In genomic region chr4:150459022-150459794, GRCm38 (mm10) we compare ENCODE assay signal across 19 mouse cellular contexts.
DNase-seq lines count a peak whose midpoint lies in the region; ATAC-seq and TF ChIP-seq lines count a peak whose summit lies in the region.
"Had no signal": no experiment of that assay in that cellular context is flagged by ENCODE, and none has a peak within 500 bp of the region (broad histone marks: within the 10 kb centered on the region; RNA-seq: fewer than 3 reads in every experiment).

No protein-coding gene starts in this region.

- H3K9me3 ChIP-seq in megakaryocyte, embryonic 14.5 days: no peaks in the 10 kb centered on the region
- no peaks in the 10 kb centered on the region for H3K9me3 ChIP-seq in liver, postnatal 0 days (ENCODE audit: low read length)
- H3K9me3 ChIP-seq in hindbrain, embryonic 14.5 days (ENCODE audit: control insufficient read depth, low read length): no peaks in the 10 kb centered on the region
- H3K9me3 ChIP-seq: heart, embryonic 13.5 days; hindbrain, embryonic 12.5 days; limb, embryonic 12.5 days; neural tube, embryonic 12.5 days had no signal

- intact Hi-C loops in heart, adult 2 months (cut with DNase I): no loop called here
- intact Hi-C loops in heart, postnatal 36 days (cut with DNase I): no loop called here
- intact Hi-C loops in left cerebral cortex, postnatal 25 days (cut with DNase I): no loop called here

- no peak overlapping the region for H3K27ac ChIP-seq in heart, adult 2 months
- 0 out of 2 replicates have a peak overlapping the region, but pooled peaks have one; percentile 30 for H3K27ac ChIP-seq in liver, postnatal 0 days (ENCODE audit: low read depth)
- H3K27ac ChIP-seq in hindbrain, embryonic 14.5 days: no peak overlapping the region
- H3K27ac ChIP-seq: hindbrain, embryonic 12.5 days; kidney, postnatal 0 days; limb, embryonic 12.5 days; neural tube, embryonic 12.5 days; stomach, postnatal 0 days had no signal

- no peak overlapping the region for H3K4me3 ChIP-seq in heart, adult 2 months
- H3K4me3 ChIP-seq in megakaryocyte, embryonic 14.5 days (replicated peaks): peak overlapping the region; percentile 81
- H3K4me3 ChIP-seq in liver, postnatal 0 days (ENCODE audit: low read depth, low read length): no peak overlapping the region
- H3K4me3 ChIP-seq in hindbrain, embryonic 14.5 days (replicated peaks; ENCODE audit: low read length): no peak overlapping the region
- H3K4me3 ChIP-seq: erythroblast, embryonic 14.5 days; heart, embryonic 13.5 days; hindbrain, embryonic 12.5 days; limb, embryonic 12.5 days; neural tube, embryonic 12.5 days had no signal

- 16% methylated on average over 6 of the region's 6 CpGs for WGBS in heart, adult 2 months
- 39% methylated on average over 6 of the region's 6 CpGs for WGBS in liver, postnatal 0 days (ENCODE audit: insufficient replicate concordance)
- 53% methylated on average over 6 of the region's 6 CpGs for WGBS in hindbrain, embryonic 14.5 days

- 0 out of 2 replicates have a peak, but pooled peaks have one; percentile 5 for TF ChIP-seq CTCF in heart, adult 2 months (IDR thresholded peaks at IDR 0.05)
- no peak for TF ChIP-seq CTCF in brain, embryonic 14.5 days (IDR thresholded peaks at IDR 0.05; ENCODE audit: borderline replicate concordance, extremely low read depth, insufficient read depth, insufficient read length)
- TF ChIP-seq CTCF in liver, postnatal 0 days (IDR thresholded peaks at IDR 0.05; ENCODE audit: low read depth): no peak

- no peak for TF ChIP-seq EP300 in heart, adult 2 months (IDR thresholded peaks at IDR 0.05; ENCODE audit: insufficient read depth, low read depth, low read length)
- no peak; the same call in 1 of the 2 replicates for TF ChIP-seq EP300 in liver, postnatal 0 days (IDR thresholded peaks at IDR 0.05; ENCODE audit: low read depth)

- H3K4me2 ChIP-seq in liver, postnatal 0 days (ENCODE audit: low read depth, low read length): peak overlapping the region; percentile 30; the same call in 1 of the 2 replicates
- no peak overlapping the region for H3K4me2 ChIP-seq in hindbrain, embryonic 14.5 days (replicated peaks)
- H3K4me2 ChIP-seq: heart, embryonic 13.5 days; hindbrain, embryonic 12.5 days; limb, embryonic 12.5 days; neural tube, embryonic 12.5 days had no signal

- H3K4me1 ChIP-seq in heart, adult 2 months (ENCODE audit: control insufficient read depth, insufficient read depth, low read length): peaks cover 17% of the 10 kb centered on the region
- H3K4me1 ChIP-seq in megakaryocyte, embryonic 14.5 days: peaks cover 99% of the 10 kb centered on the region
- peaks cover 44% of the 10 kb centered on the region for H3K4me1 ChIP-seq in liver, postnatal 0 days (ENCODE audit: insufficient read depth)
- peaks cover 39% of the 10 kb centered on the region for H3K4me1 ChIP-seq in hindbrain, embryonic 14.5 days (replicated peaks; ENCODE audit: control insufficient read depth, insufficient read depth, low read length)

- no peak for TF ChIP-seq POLR2A in heart, adult 2 months (IDR thresholded peaks at IDR 0.05; ENCODE audit: insufficient read depth, low read depth, low read length)
- TF ChIP-seq POLR2A in brain, embryonic 14.5 days (IDR thresholded peaks at IDR 0.05; ENCODE audit: borderline replicate concordance, extremely low read depth, insufficient read depth, insufficient read length, poor library complexity, severe bottlenecking): no peak

- DNase-seq in heart, adult 2 months: peak in 1 of 2 experiments; percentile 4
- no peak for DNase-seq in heart, postnatal 36 days
- DNase-seq in brain, embryonic 14.5 days (ENCODE audit: low read depth): peak; percentile 59
- no peak for DNase-seq in liver, postnatal 0 days
- no peak for DNase-seq in left cerebral cortex, postnatal 25 days (ENCODE audit: low spot score in 2 of 2)
- no peak for DNase-seq in hindbrain, embryonic 14.5 days (ENCODE audit: low spot score)
- DNase-seq: adrenal gland, adult 2 months; cerebellum, adult 2 months; right cerebral cortex, postnatal 14 days had no signal

- ATAC-seq in megakaryocyte, adult 5-6 weeks (ENCODE audit: poor library complexity, severe bottlenecking): no peak
- ATAC-seq in liver, postnatal 0 days: no peak
- no peak for ATAC-seq in hindbrain, embryonic 14.5 days (ENCODE audit: low FRiP score)
- ATAC-seq: intestine, embryonic 16.5 days had no signal

- H3K36me3 ChIP-seq in heart, adult 2 months (ENCODE audit: control insufficient read depth, insufficient read depth, low read length): peaks cover 13% of the 10 kb centered on the region
- peaks cover 43% of the 10 kb centered on the region for H3K36me3 ChIP-seq in megakaryocyte, embryonic 14.5 days (replicated peaks; ENCODE audit: low read length)
- no peaks in the 10 kb centered on the region for H3K36me3 ChIP-seq in liver, postnatal 0 days (replicated peaks; ENCODE audit: insufficient read depth, low read length)
- H3K36me3 ChIP-seq in hindbrain, embryonic 14.5 days (replicated peaks; ENCODE audit: control insufficient read depth, insufficient read depth): no peaks in the 10 kb centered on the region
- H3K36me3 ChIP-seq: heart, embryonic 13.5 days; hindbrain, embryonic 12.5 days; limb, embryonic 12.5 days; neural tube, embryonic 12.5 days had no signal

- no peaks in the 10 kb centered on the region for H3K27me3 ChIP-seq in heart, adult 2 months (ENCODE audit: control insufficient read depth, insufficient read depth, low read length)
- no peaks in the 10 kb centered on the region for H3K27me3 ChIP-seq in megakaryocyte, embryonic 14.5 days (replicated peaks)
- no peaks in the 10 kb centered on the region for H3K27me3 ChIP-seq in liver, postnatal 0 days (ENCODE audit: insufficient read depth, low read length)
- H3K27me3 ChIP-seq in hindbrain, embryonic 14.5 days (ENCODE audit: control insufficient read depth, insufficient read depth, low read length): no peaks in the 10 kb centered on the region
- H3K27me3 ChIP-seq: heart, embryonic 13.5 days; hindbrain, embryonic 12.5 days; limb, embryonic 12.5 days; neural tube, embryonic 12.5 days had no signal

- 0 out of 2 replicates have a peak, but pooled peaks cover under 1% of the 10 kb centered on the region for H3K79me2 ChIP-seq in heart, adult 2 months (replicated peaks; ENCODE audit: control insufficient read depth, insufficient read depth, low read length)

- no peak overlapping the region for H3K9ac ChIP-seq in heart, adult 2 months (ENCODE audit: low read depth, low read length)
- no peak overlapping the region for H3K9ac ChIP-seq in liver, postnatal 0 days (replicated peaks)
- H3K9ac ChIP-seq in hindbrain, embryonic 14.5 days: no peak overlapping the region
- H3K9ac ChIP-seq: heart, embryonic 13.5 days; hindbrain, embryonic 12.5 days; limb, embryonic 12.5 days; neural tube, embryonic 12.5 days had no signal
